Mouse (Mus musculus): ENCODE results near the gene Lmntd2.

Gene Lmntd2

DNA sequence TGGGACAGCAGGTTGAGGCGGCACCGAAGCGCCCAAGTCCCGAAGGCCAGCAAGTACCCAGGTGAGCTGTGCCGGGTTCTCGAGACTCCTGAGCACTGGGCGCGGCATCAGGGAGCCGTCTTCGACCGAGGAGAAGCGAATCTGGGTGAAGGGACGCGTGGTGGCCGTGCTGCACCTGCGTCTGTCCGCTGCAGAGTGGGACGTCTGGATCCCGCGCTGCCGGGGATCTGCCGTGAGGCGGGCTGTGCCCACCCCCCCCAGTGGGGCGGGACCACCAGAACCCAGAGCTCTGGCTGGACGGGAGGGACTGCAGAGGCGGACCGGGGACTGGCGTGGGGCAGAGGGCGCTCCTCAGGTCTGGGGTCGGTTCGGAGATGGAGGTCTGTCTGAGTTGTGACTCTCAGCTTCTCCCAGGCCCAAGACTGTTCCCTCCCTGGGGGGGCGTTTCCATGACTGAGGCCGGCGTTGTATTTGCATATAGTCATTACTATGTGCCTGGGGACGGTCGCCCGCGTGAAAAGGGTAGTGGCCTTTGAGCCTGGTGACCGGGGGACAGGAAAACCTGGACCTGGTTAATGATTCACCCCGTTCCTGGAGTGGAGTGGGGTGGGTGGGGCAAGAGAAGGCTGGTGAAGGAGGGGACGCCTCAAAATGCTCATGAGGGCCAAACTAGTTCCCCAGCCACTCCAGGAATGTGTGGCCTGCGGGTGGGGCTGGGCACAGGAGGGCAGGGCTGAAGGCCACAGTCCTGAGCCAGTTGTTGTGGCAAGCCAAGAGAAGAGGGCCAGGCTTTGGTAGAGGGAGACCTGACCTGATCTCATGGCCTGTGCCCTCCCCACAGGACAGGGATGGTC, 2.2 kb upstream of the Lmntd2 start:
- no peak for DNase-seq (ENCODE audit: low read depth)

DNA sequence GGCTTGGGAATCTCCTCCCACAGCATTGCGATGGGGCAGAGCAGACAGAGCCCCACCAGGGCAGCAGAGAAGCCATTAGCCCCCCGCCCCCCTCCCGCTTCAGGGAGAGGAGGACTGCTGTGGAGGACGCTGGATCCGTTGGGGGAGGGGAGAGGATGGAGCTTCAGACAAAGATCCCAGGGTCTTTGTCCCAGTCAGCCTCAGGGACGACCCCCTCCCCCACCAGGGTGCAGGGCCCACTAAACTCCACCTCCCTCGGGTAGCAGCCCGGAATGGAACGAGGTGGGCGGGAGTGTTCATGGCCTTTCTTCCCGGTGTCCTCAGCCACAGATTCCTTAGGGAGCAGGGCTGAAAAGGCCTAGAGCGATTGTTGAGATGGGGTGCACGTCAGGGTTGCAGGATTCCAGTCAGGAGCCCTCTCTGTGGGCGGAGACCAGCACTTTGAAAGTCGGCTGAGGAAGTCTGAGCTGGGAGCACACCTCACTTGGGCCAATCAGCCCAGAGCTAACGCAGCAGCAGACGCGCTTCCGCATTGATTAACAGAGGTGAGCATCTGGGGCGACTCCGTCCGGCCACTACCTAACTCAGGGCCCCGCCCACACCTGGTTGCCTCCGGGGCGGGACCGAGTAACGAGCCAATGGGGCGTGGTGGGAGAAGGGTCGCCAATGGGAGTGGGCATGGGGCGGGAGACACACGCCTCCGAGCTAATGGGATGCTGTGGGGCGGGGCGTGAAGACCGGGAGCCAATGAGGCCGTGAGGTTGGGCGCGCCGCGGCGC, 1.4 kb upstream of the Lmntd2 start, which contains the start of gene Rassf7:
Gene Rassf7, plus strand, starts transcription at position 760 of the 779 bp plus-strand sequence.
- peak; percentile 44 for DNase-seq (ENCODE audit: low read depth)

DNA sequence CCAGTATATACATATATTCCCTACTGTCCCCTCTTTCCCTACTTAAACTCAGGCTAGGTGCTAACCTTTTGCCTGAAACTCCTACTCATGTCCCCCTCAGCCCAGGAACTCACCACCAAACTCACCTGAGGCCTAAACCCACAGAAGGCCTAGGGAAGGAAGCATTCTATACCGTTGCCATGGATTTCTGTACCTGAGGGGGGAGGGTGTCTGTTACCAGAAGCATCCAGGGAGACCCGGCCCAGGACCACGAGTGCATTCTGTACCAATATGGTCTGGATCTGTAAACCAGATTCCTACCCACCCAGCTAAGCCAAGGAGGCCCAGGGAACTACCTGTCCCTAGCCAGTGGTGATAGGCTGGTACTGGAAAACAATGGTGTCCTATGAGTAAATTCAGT, 430 bp upstream of the Lmntd2 start:
- DNase-seq (ENCODE audit: low read depth): no peak

DNA sequence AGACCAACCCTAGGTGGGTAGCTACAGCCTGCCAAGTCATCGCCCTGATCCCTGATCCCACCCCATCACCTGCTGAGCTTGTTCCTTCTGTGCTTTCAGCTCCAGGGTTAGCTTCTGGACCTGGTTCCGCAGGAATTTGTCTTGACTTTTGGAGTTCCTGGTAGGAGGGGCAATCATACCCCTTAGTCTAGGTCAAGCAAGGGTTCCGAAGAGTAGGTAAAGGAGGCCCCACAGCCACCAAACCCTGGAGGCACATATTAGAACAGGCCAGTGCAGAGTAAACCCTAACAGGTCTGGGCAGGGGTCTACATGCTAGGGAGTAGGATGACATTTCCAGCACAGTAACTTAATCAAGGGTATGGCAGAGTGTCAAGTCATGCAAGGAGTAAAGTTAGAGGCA, 747 bp downstream of the Lmntd2 start:
- DNase-seq (ENCODE audit: low read depth): no peak

DNA sequence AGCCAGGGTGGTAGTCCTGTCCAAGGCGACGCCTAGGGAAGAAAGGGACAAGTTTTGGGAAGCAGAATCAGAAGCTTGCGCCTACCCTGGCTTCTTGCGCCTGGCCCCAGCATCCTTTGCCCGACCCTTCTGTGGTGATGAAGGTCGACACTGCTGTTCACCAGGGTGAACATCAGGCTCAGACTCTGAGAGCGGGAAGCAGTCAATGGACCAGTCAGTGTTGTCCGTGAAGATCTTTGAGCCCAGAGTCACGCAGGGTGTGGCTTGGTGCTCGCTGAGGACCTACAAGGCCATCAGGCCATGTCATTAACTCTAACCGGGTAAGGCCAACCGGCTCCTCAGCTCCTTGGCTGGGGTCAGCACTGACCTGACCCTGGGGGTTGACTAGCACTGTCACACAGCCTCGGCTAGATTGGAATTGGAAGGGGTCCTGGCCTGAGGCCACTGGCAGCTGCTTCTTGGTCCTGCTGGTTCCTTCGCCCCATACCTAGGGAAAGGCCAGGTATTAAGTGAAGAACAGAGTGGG, 3.2 kb downstream of the Lmntd2 start:
- DNase-seq (ENCODE audit: low read depth): no peak

DNA sequence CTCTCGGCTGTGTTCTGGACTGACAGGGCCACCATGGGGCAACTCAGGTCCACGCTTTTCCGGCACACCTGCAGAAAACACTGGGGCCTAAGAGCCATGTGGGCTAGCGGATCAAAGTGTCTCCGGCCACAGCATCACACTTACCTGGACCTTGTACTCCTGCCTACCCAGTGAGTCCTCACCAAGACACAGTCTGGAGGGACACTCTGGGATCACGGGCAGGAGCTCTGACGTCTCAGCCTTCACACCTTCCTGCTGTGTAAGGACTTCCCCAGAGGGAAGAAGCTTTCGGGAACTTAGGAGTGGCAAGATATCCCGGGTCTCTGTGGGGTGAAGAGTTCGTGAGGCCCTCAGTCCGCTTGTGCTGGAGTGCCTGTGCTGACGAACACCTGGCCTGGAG, 3.7 kb downstream of the Lmntd2 start:
- no peak for DNase-seq (ENCODE audit: low read depth)

DNA sequence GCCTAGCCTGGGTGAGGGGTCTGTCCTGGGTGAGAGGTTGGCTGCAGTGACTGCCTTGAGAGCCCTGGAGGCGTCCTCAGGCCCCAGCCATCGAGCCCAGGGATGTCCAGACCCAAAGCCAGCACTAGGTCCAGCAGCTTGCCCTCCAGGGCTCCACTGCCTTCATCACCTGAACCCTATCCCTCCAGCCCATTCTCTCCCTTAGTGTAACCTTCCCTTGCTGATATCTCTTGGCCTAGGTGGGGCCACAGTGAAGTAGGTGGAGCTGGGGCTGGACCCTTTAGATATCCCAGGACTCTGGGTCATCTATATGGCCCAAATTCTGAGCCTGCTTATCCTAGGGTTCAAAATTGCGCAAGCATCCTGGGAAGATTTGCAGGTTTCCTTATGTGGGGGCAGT, 4.4 kb downstream of the Lmntd2 start:
- DNase-seq (ENCODE audit: low read depth): no peak

DNA sequence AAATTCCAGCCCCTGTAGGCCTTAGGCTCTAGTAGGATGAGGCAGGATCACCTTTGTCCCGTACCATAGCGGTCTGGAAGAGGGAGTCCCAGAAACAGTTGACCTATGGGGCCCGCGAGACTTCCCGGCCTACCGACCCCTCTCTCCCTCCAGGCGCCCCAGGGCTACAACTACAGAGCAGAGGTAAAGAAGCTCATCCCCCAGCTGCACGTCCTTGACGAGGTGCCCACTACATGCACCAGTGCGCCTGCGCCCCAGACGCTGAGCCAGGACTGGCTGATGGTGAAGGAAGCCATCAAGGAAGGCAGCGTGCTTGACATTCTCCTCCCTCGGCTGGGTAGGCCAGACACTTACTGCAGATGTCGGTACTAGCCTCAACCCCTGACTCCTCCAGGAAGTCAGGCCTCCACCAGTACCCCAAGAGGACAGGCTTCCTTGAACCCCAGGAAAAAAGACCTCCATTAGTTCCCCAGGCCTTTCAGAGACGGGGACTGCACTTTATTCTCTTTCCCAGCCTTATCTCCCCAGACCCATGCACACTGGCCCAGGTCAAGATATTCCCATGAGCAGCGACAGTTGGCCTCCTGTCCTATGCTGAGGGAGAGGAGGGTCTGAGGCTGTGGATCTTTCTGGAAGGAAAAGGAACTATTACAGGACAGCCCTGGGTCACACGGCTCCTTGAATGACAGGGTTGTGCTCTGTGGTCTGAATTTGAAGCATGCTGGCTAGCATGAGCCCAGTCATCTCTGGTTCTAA, 7.5 kb downstream of the Lmntd2 start:
- no peak for DNase-seq (ENCODE audit: low read depth)

DNA sequence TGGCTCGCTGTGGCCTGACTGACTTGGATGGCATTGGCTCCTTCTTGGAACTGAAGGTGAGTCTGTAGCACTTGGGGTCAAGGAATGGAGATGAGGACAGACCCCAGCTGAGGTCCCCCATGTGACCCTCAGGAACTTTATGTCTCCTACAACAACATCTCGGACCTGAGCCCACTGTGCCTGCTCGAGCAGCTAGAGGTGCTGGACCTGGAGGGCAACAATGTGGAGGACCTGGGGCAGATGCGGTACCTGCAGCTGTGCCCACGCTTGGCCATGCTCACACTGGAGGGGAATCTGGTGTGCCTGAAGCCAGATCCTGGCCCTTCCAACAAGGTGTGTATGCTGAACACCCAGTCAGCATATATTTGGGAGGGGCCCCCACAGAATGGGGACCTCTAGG, 8.4 kb downstream of the Lmntd2 start:
- no peak for DNase-seq (ENCODE audit: low read depth)

DNA sequence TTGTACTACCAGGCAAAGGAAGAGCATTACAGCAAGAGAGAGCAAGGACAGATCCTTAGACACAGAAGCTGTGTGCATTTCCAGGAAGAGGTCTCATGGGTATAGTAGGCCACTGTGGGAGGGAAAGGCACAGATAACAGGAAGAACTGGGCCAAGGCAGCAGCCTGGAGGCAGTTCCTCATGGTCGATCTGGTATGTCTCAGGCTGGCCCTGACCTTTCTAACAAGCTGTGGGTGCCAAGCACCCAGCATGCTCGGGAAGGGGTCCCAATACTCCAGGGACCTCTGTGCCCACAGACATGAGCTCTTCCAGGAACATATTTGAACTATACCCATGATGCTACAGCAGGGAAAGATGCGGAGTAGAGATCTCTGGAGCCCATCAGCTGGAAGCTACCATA, 9.3 kb downstream of the Lmntd2 start:
- DNase-seq (ENCODE audit: low read depth): no peak

DNA sequence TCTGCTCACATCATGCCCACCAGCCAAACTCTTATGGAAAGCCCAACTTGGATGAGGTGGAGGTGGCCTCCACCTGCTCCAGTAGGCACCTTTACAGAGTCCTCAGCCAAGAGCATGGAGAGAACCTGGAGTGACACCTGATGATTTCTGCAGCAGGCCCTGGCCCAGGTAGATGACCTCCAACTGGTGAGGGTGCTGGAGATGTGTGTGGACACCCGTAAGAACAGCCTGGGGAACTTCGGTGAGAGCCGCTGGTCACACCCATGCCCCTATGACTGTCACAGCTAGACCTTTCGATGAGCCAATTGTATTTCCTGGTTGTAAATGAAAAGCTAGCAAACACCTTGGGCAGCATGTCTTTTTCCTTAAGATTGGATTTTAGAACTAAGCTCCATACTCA, 15.8 kb downstream of the Lmntd2 start:
- DNase-seq (ENCODE audit: low read depth): no peak

DNA sequence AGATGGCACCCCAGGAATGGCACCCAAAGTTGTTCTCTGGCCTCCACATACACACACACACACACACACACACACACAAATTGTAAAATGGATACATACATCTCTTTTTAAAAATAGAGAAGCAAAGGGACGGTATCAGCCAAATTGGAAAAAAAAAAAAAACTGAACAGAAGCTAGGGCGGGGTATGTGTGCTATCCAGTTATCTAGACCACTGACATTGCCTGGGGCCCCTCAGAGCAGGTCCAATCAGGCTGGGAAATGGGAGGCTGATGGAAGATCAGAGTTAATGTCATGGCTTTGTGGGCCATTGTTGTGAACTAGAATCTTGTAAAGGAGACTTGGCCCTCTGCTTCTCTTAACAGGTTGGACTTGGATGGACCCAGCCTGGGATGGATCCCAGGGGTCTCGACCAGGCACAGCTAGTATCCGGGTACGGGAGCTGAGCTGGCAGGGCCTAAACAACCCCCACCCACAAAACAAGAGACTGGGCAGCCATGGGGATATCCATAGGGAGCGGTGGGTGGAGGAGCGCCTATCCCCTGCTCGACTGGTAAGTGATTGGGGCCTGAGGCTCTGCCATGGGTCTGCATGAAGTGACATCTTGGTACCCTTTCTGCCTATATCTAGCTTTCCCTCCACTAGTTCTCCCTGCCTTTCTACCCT, 17.1 kb downstream of the Lmntd2 start:
- no peak for DNase-seq (ENCODE audit: low read depth)

DNA sequence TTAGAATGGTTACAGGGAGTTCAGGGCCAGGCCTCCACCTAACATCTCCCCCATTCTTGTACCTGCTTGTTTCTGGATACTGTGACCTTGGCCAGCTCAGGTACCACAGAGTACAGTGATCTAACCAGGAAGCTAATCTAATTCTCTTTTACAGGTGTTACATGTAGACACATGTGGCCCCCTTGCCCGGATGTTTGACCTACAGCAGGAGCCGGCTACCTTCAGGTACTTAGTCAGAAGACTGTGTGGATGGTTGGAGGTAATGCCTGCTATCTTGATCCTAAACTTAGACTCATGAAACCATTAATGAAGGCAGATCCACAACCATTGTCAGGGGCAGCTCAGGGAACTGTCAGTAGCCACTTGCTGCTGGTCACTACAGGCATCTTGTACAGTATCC, 18.1 kb downstream of the Lmntd2 start:
- DNase-seq (ENCODE audit: low read depth): no peak

DNA sequence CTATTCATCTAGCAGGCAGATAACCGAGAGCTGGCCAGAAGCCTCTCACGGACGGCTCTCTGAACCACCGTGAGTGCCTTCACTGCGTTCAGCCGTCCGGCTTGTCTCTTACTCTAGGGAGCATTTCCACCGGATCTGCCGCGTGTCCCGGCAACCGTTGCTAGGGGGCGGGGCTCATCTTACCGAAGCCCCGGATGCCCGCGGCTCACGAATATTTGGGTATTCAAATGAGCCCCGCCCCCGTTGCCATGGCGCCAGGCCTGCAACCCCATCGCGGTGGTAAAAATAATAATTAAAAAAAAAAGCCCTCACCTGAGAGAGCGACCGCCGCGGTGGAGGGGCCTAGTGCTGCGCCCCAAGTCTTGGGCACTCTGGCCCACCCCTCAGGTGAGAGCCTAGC, 19.1 kb downstream of the Lmntd2 start:
- DNase-seq (ENCODE audit: low read depth): no peak

DNA sequence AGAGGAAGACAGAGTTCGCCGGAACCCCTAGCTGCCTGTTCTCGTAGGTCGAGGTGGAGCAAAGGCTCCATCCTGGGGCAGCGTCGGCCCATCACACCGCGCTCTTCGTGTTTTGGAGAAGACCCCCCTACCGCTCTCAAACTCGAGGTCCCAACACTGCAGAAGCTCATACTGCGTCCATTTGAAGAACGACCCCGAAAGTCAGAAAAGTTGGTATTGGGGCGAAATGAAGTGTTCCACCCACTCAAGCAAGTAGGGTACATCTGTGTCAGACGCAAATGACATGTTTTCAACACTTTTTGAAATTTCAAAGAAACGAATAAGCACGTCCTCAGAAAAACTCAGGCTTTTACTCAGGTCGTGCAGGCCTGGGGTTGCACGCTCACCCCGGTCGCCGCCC, 19.5 kb downstream of the Lmntd2 start:
- no peak for DNase-seq (ENCODE audit: low read depth)

DNA sequence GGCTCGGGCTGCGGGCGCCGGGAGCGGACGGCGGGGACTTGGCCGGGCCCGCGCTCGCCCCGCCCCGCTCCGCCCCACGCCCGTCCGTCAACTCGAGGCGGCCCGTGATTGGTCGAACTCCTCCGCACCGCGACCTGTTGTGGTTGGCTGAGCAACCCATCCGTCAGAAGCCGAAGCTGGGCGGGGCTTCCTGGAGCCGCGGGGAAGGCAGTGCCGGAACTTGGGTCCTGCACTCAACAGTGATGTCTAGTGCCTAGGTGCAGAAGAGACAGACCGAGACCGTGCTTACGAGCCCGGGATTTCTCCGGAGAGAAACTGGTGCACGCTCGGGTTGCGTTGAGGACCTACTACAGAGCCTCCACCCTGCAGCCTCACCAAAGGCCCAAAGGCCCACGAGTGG, 19.9 kb downstream of the Lmntd2 start, which contains the start of the genes Hras and Lrrc56:
Gene Hras, minus strand, starts transcription at position 58 of the 400 bp plus-strand sequence.
Gene Lrrc56, plus strand, starts transcription at position 210 of the 400 bp plus-strand sequence.
- peak; percentile 89 for DNase-seq (ENCODE audit: low read depth)

DNA sequence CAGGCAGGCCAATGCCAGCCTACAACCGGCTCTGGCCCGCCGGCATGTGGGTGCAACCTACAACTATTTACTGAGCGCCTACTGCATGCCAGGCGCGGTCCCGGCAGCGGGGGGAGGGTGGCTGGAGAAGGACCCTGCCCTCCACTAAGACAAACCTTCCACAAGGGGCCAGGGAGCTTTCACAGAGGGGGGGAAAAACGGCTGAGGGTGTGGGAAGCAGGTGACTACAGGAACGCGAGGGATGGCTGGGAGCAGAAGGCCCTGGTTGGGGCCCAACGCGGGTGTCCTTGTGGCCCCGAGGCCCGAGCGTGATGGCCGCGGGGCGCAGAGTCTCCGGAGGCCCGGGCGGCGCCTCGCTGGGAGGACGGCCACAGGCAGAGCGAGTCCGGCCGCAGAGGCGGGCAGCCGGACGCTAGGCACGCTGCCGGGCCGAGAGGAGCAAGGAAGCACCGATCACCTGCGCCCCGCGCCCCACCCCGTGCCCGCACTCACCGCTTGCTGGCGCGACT, 20.5 kb downstream of the Lmntd2 start:
- DNase-seq (ENCODE audit: low read depth): no peak

DNA sequence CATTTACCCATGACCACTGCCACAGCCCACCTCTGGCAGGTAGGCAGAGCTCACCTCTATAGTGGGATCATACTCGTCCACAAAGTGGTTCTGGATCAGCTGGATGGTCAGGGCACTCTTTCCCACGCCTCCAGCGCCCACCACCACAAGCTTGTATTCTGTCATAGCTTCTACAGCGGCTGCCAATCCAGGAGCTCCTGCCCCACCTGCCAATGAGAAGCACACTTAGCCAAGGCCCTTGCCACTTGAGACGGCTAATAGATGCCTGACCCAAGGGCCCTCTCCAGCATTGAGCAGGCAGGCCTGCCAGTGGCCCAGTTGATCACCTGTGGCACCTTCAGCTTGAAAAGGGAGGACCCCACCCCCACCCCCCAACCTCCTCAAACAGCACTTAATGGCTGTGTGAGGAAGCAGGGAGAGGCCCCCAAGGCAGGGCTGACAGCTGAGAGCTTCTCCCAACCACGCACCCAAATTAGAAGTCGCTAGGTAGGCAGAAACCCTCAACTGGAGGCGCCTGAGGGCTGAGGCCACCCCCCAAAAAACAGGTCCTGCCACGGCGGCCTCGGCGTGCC, 21.0 kb downstream of the Lmntd2 start:
- no peak for DNase-seq (ENCODE audit: low read depth)

DNA sequence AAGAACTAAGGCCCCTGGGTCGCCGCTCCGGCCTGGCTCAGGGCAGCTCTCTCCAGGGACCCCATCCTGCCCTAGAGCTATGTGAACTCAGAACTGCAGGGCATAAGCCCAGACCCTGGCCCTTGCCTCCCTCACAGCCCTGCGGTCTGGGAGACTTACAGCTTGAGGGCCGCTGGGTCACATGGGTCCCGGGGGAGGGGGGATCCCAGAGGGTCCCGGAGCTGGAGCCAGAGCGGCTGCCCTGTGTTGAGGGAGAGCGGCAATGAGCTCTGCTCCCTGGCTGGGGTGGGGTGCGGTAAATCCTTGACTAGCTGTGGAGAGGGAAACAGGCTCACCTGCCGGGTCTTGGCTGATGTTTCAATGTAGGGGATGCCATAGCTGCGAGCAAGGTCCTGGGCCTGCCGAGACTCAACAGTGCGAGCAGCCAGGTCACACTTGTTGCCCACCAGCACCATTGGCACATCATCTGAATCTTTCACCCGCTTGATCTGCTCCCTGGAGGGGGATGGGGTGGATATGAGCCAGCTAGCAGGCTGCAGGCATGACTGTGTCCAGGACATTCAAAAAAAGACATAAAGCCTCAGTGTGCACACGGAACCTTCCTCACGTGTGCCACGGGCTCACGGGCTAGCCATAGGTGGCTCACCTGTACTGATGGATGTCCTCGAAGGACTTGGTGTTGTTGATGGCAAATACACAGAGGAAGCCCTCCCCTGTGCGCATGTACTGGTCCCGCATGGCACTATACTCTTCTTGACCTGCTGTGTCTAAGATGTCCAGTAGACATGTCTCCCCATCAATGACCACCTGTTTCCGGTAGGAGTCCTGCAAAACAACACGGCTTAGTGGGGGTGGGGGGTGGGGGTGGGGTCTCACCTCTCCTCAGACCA, 21.8 kb downstream of the Lmntd2 start:
- no peak for DNase-seq (ENCODE audit: low read depth)

DNA sequence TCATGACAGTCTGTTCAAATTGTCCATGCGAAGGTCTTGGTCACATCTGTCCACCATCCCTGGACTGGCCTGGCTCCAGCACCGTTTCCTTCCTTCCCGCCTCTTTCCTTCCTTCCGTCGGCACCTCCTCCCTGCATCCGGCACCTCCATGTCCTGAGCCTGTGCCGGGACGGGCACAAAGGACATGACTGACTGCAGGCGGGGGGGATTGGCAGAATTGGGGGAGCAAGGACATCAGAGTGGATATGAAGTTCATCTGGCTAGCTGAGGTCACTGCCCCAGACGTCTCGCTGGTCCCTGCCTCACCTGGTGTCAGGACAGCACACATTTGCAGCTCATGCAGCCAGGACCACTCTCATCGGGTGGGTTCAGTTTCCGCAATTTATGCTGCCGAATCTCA, 22.8 kb downstream of the Lmntd2 start:
- no peak for DNase-seq (ENCODE audit: low read depth)
